Mouse (Mus musculus): Measurements from ENCODE around the gene Hist1h2bp. TPM values are rescaled to one million over a fixed set of nuclear protein-coding genes. Genes with fewer than 3 reads are reported as not detected.
"Not testable (repeated sequence)": the region's sequence is repeated elsewhere in the genome, so short reads cannot be mapped to it uniquely, and the experiment has no call there.

The Hist1h2bp gene
- polyA plus RNA-seq, 1 experiment = 33.4 TPM

GRCm38 (mm10) chr13:21787760-21788593 is 716 bp downstream of the Hist1h2bp start:
- Histone ChIP-seq H3K27ac (ENCODE audit: control insufficient read depth, insufficient read depth, low read depth, low read length, poor library complexity) (peak overlapping the region; percentile 80), H3K4me3 (replicated peaks; ENCODE audit: control insufficient read depth, low read depth, low read length) (peak overlapping the region; percentile 44), H3K4me1 (ENCODE audit: control insufficient read depth, insufficient read depth, low read length) (peaks cover 3% of the 10 kb centered on the region; the same call in 1 of the 2 replicates)
- TF ChIP-seq CTCF (IDR thresholded peaks at IDR 0.05; ENCODE audit: control insufficient read depth, insufficient read depth, low read length) = no peak
- TF ChIP-seq POLR2A (IDR thresholded peaks at IDR 0.05; ENCODE audit: borderline replicate concordance, control insufficient read depth, low read depth, low read length) = peak; percentile 1; the same call in 1 of the 2 replicates
- 32% methylated on average over 17 of the region's 21 CpGs for WGBS

- 55% methylated on average over 6 of the region's 6 CpGs for WGBS
- no peak overlapping the region for H3K27ac ChIP-seq (ENCODE audit: control insufficient read depth, insufficient read depth, low read depth, low read length, poor library complexity)
- TF ChIP-seq CTCF (IDR thresholded peaks at IDR 0.05; ENCODE audit: control insufficient read depth, insufficient read depth, low read length) (no peak), POLR2A (IDR thresholded peaks at IDR 0.05; ENCODE audit: borderline replicate concordance, control insufficient read depth, low read depth, low read length) (no peak)
Observed at GRCm38 (mm10) chr13:21789925-21790324, 2.7 kb downstream of the Hist1h2bp start.

GRCm38 (mm10) chr13:21790601-21791283 is 3.5 kb downstream of the Hist1h2bp start:
- H3K4me3 ChIP-seq (replicated peaks; ENCODE audit: control insufficient read depth, low read depth, low read length) = no peak overlapping the region
- TF ChIP-seq CTCF (IDR thresholded peaks at IDR 0.05; ENCODE audit: control insufficient read depth, insufficient read depth, low read length) (no peak), POLR2A (IDR thresholded peaks at IDR 0.05; ENCODE audit: borderline replicate concordance, control insufficient read depth, low read depth, low read length) (no peak)
- H3K27ac ChIP-seq (ENCODE audit: control insufficient read depth, insufficient read depth, low read depth, low read length, poor library complexity) = no peak overlapping the region
- 48% methylated on average over 18 of the region's 18 CpGs for WGBS
- H3K4me1 ChIP-seq (ENCODE audit: control insufficient read depth, insufficient read depth, low read length) = no peaks in the 10 kb centered on the region; the same call in 1 of the 2 replicates

More at GRCm38 (mm10) chr13:21789925-21790324, 2.7 kb downstream of the Hist1h2bp start:
- no peaks in the 10 kb centered on the region; the same call in 1 of the 2 replicates for H3K4me1 ChIP-seq (ENCODE audit: control insufficient read depth, insufficient read depth, low read length)
- H3K4me3 ChIP-seq (replicated peaks; ENCODE audit: control insufficient read depth, low read depth, low read length) = no peak overlapping the region

GRCm38 (mm10) chr13:21795584-21795983 is 8.3 kb downstream of the Hist1h2bp start:
- H3K4me3 ChIP-seq (replicated peaks; ENCODE audit: control insufficient read depth, low read depth, low read length) = no peak overlapping the region
- TF ChIP-seq CTCF (IDR thresholded peaks at IDR 0.05; ENCODE audit: control insufficient read depth, insufficient read depth, low read length) (no peak), POLR2A (IDR thresholded peaks at IDR 0.05; ENCODE audit: borderline replicate concordance, control insufficient read depth, low read depth, low read length) (no peak)
- no peak overlapping the region for H3K27ac ChIP-seq (ENCODE audit: control insufficient read depth, insufficient read depth, low read depth, low read length, poor library complexity)
- H3K4me1 ChIP-seq (ENCODE audit: control insufficient read depth, insufficient read depth, low read length) = no peaks in the 10 kb centered on the region
- 90% methylated on average over 7 of the region's 7 CpGs for WGBS

GRCm38 (mm10) chr13:21797163-21797562 is 9.9 kb downstream of the Hist1h2bp start:
- H3K4me1 ChIP-seq (ENCODE audit: control insufficient read depth, insufficient read depth, low read length); H3K4me3 ChIP-seq (replicated peaks; ENCODE audit: control insufficient read depth, low read depth, low read length); H3K27ac ChIP-seq (ENCODE audit: control insufficient read depth, insufficient read depth, low read depth, low read length, poor library complexity): not testable (repeated sequence)

GRCm38 (mm10) chr13:21803058-21803457 is 15.8 kb downstream of the Hist1h2bp start:
- not testable (repeated sequence) for H3K4me3 ChIP-seq (replicated peaks; ENCODE audit: control insufficient read depth, low read depth, low read length); H3K4me1 ChIP-seq (ENCODE audit: control insufficient read depth, insufficient read depth, low read length); H3K27ac ChIP-seq (ENCODE audit: control insufficient read depth, insufficient read depth, low read depth, low read length, poor library complexity)
- WGBS = no CpG with 5 or more reads among the region's 4 CpGs

GRCm38 (mm10) chr13:21810073-21810472 is 22.8 kb downstream of the Hist1h2bp start, which contains the start of the genes Hist1h2bq and Hist1h2ao:
TSS of gene Hist1h2bq (minus strand) at chr13:21810197.
TSS of gene Hist1h2ao (plus strand) at chr13:21810465.
- H3K27ac ChIP-seq (ENCODE audit: control insufficient read depth, insufficient read depth, low read depth, low read length, poor library complexity); H3K4me3 ChIP-seq (replicated peaks; ENCODE audit: control insufficient read depth, low read depth, low read length); H3K4me1 ChIP-seq (ENCODE audit: control insufficient read depth, insufficient read depth, low read length): not testable (repeated sequence)
- no CpG with 5 or more reads among the region's 23 CpGs for WGBS

GRCm38 (mm10) chr13:21811074-21811473 is 23.8 kb downstream of the Hist1h2bp start:
- WGBS = no CpG with 5 or more reads among the region's 8 CpGs
- not testable (repeated sequence) for H3K4me1 ChIP-seq (ENCODE audit: control insufficient read depth, insufficient read depth, low read length); H3K4me3 ChIP-seq (replicated peaks; ENCODE audit: control insufficient read depth, low read depth, low read length); H3K27ac ChIP-seq (ENCODE audit: control insufficient read depth, insufficient read depth, low read depth, low read length, poor library complexity)

GRCm38 (mm10) chr13:21811539-21811938 is 24.3 kb downstream of the Hist1h2bp start, which contains the start of gene Hist1h4m:
TSS of gene Hist1h4m (plus strand) at chr13:21811746.
- not testable (repeated sequence) for H3K4me1 ChIP-seq (ENCODE audit: control insufficient read depth, insufficient read depth, low read length)
- peak within 1 kb of the TSS; percentile 31 for H3K4me3 ChIP-seq (replicated peaks; ENCODE audit: control insufficient read depth, low read depth, low read length)
- no CpG with 5 or more reads among the region's 24 CpGs for WGBS

GRCm38 (mm10) chr13:21812092-21812491 is 24.8 kb downstream of the Hist1h2bp start:
- WGBS = under 1% methylated on average over 14 of the region's 14 CpGs
- H3K27ac ChIP-seq (ENCODE audit: control insufficient read depth, insufficient read depth, low read depth, low read length, poor library complexity) = peak overlapping the region; percentile 83
- H3K4me1 ChIP-seq (ENCODE audit: control insufficient read depth, insufficient read depth, low read length) = not testable (repeated sequence)
- peak overlapping the region; percentile 31 for H3K4me3 ChIP-seq (replicated peaks; ENCODE audit: control insufficient read depth, low read depth, low read length)

More at GRCm38 (mm10) chr13:21811539-21811938, 24.3 kb downstream of the Hist1h2bp start, which contains the start of gene Hist1h4m:
- peak within 1 kb of the TSS; percentile 83 for H3K27ac ChIP-seq (ENCODE audit: control insufficient read depth, insufficient read depth, low read depth, low read length, poor library complexity)

- not testable (repeated sequence) for H3K4me1 ChIP-seq (ENCODE audit: control insufficient read depth, insufficient read depth, low read length); H3K27ac ChIP-seq (ENCODE audit: control insufficient read depth, insufficient read depth, low read depth, low read length, poor library complexity); H3K4me3 ChIP-seq (replicated peaks; ENCODE audit: control insufficient read depth, low read depth, low read length)
- 79% methylated on average over 7 of the region's 16 CpGs for WGBS
Observed at GRCm38 (mm10) chr13:21820082-21820890, 33.0 kb downstream of the Hist1h2bp start.
